Mouse (Mus musculus): ENCODE measurements around the gene Rcan1. TPM values are rescaled to one million over a fixed set of nuclear protein-coding genes. Genes with fewer than 3 reads are reported as not detected.

Gene Rcan1
- polyA plus RNA-seq, 2 experiments = 28.2 to 38.0 TPM

DNA sequence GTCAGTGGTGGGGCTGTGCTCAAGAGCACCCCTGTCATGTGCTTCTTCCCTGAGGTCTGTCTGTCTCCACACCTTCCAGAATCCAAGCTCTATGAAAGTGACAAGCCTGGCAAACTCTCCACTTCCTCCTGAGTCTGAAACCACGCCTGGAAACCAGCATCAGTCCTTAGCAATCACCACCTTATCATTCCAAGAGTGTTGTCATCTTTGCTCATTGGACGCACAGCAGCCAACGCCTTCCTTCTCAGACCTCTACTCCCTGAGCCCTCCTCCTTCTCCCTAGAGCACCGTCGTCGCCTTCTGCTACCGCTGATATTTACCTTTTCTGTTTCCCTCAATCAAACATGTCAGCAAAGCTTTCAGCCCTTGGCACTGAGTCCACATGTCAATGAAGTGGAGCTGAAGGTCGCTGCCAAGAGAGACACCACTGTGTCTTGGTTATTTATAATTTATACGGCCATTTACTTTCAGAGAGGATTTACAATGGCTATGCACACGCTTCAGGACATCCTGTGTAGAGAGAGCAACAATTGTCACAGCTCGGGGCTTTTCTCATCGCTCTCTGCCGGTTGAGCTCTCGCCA is 6.2 kb downstream of the Rcan1 start:
- ATAC-seq (ENCODE audit: low FRiP score, low read depth) = no peak
- Histone ChIP-seq H3K4me2 (replicated peaks; ENCODE audit: low read depth, low read length, severe bottlenecking) (peak overlapping the region; percentile 75), H3K9me3 (ENCODE audit: control insufficient read depth, low read length) (no peaks in the 10 kb centered on the region), H3K4me3 (replicated peaks; ENCODE audit: low read length) (peak overlapping the region; percentile 82), H3K36me3 (ENCODE audit: control insufficient read depth, insufficient read depth, low read length) (no peaks in the 10 kb centered on the region), H3K27me3 (ENCODE audit: control insufficient read depth, insufficient read depth, low read length) (no peaks in the 10 kb centered on the region), H3K4me1 (ENCODE audit: control insufficient read depth, insufficient read depth, low read length) (peaks cover 11% of the 10 kb centered on the region; the same call in 1 of the 2 replicates), H3K9ac (ENCODE audit: low read depth, low read length, severe bottlenecking) (no peak overlapping the region), H3K27ac (replicated peaks; ENCODE audit: low read depth, low read length) (no peak overlapping the region)
- no peak for TF ChIP-seq POLR2A (IDR thresholded peaks at IDR 0.05; ENCODE audit: borderline replicate concordance, extremely low read depth, insufficient read depth, insufficient read length)
- no peak for DNase-seq (ENCODE audit: low spot score)
- WGBS = 66% methylated on average over 14 of the region's 14 CpGs

- no peaks in the 10 kb centered on the region for H3K36me3 ChIP-seq (ENCODE audit: control insufficient read depth, insufficient read depth, low read length)
- peaks cover 11% of the 10 kb centered on the region; the same call in 1 of the 2 replicates for H3K4me1 ChIP-seq (ENCODE audit: control insufficient read depth, insufficient read depth, low read length)
- whole genome bisulfite sequencing = 58% methylated on average over 6 of the region's 6 CpGs
- no peak overlapping the region for H3K9ac ChIP-seq (ENCODE audit: low read depth, low read length, severe bottlenecking)
- no peak overlapping the region for H3K4me3 ChIP-seq (replicated peaks; ENCODE audit: low read length)
- H3K27ac ChIP-seq (replicated peaks; ENCODE audit: low read depth, low read length) = no peak overlapping the region
- DNase-seq (ENCODE audit: low spot score) (no peak), ATAC-seq (ENCODE audit: low FRiP score, low read depth) (no peak)
- no peaks in the 10 kb centered on the region for H3K9me3 ChIP-seq (ENCODE audit: control insufficient read depth, low read length)
- H3K27me3 ChIP-seq (ENCODE audit: control insufficient read depth, insufficient read depth, low read length) = no peaks in the 10 kb centered on the region
- TF ChIP-seq POLR2A (IDR thresholded peaks at IDR 0.05; ENCODE audit: borderline replicate concordance, extremely low read depth, insufficient read depth, insufficient read length) = no peak
- H3K4me2 ChIP-seq (replicated peaks; ENCODE audit: low read depth, low read length, severe bottlenecking) = no peak overlapping the region
Observed at GRCm38 (mm10) chr16:92461412-92461811, 9.3 kb downstream of the Rcan1 start.

- ATAC-seq (ENCODE audit: low FRiP score, low read depth) = peak; percentile 63; the same call in 1 of the 2 replicates
- Histone ChIP-seq H3K36me3 (ENCODE audit: control insufficient read depth, insufficient read depth, low read length) (no peaks in the 10 kb centered on the region), H3K9ac (ENCODE audit: low read depth, low read length, severe bottlenecking) (no peak overlapping the region), H3K27me3 (ENCODE audit: control insufficient read depth, insufficient read depth, low read length) (no peaks in the 10 kb centered on the region), H3K27ac (replicated peaks; ENCODE audit: low read depth, low read length) (no peak overlapping the region), H3K4me3 (replicated peaks; ENCODE audit: low read length) (no peak overlapping the region), H3K9me3 (ENCODE audit: control insufficient read depth, low read length) (no peaks in the 10 kb centered on the region), H3K4me1 (ENCODE audit: control insufficient read depth, insufficient read depth, low read length) (no peaks in the 10 kb centered on the region), H3K4me2 (replicated peaks; ENCODE audit: low read depth, low read length, severe bottlenecking) (no peak overlapping the region)
- TF ChIP-seq POLR2A (IDR thresholded peaks at IDR 0.05; ENCODE audit: borderline replicate concordance, extremely low read depth, insufficient read depth, insufficient read length) = no peak
- 31% methylated on average over 7 of the region's 7 CpGs for WGBS
- DNase-seq (ENCODE audit: low spot score) = peak; percentile 77
Observed at GRCm38 (mm10) chr16:92457594-92457993, 13.1 kb downstream of the Rcan1 start.

DNA sequence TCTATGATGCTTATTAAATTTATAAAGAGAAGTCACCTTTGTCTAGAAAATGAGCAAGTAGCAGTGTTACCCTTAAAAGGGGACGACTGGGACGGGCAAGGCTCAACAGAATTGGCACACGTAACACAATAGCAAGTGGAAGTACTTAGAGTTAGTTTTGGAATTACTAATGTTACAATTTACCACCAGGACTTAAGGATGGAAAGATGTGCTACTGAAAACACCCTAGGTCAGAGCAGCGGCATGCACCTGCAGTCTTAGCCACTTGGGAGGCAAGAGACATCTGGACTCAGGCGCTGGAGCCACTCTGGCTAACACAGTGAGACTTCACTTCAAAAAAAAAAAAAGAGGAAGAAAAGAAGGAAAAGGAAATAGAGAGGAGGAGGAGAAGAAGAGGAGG is 14.7 kb downstream of the Rcan1 start:
- H3K27ac ChIP-seq (replicated peaks; ENCODE audit: low read depth, low read length) = no peak overlapping the region
- WGBS = 79% methylated on average over 5 of the region's 5 CpGs
- TF ChIP-seq POLR2A (IDR thresholded peaks at IDR 0.05; ENCODE audit: borderline replicate concordance, extremely low read depth, insufficient read depth, insufficient read length) = no peak
- H3K9ac ChIP-seq (ENCODE audit: low read depth, low read length, severe bottlenecking) = no peak overlapping the region
- DNase-seq (ENCODE audit: low spot score) (no peak), ATAC-seq (ENCODE audit: low FRiP score, low read depth) (no peak)
- no peaks in the 10 kb centered on the region for H3K27me3 ChIP-seq (ENCODE audit: control insufficient read depth, insufficient read depth, low read length)
- H3K4me3 ChIP-seq (replicated peaks; ENCODE audit: low read length) = no peak overlapping the region
- no peaks in the 10 kb centered on the region for H3K36me3 ChIP-seq (ENCODE audit: control insufficient read depth, insufficient read depth, low read length)
- H3K4me2 ChIP-seq (replicated peaks; ENCODE audit: low read depth, low read length, severe bottlenecking) = no peak overlapping the region
- no peaks in the 10 kb centered on the region for H3K4me1 ChIP-seq (ENCODE audit: control insufficient read depth, insufficient read depth, low read length)
- no peaks in the 10 kb centered on the region for H3K9me3 ChIP-seq (ENCODE audit: control insufficient read depth, low read length)

- DNase-seq (ENCODE audit: low spot score) = no peak
- no peak for ATAC-seq (ENCODE audit: low FRiP score, low read depth)
- H3K36me3 ChIP-seq (ENCODE audit: control insufficient read depth, insufficient read depth, low read length) = no peaks in the 10 kb centered on the region
Observed at GRCm38 (mm10) chr16:92455488-92455887, 15.2 kb downstream of the Rcan1 start.

More at GRCm38 (mm10) chr16:92455488-92455887, 15.2 kb downstream of the Rcan1 start:
- 81% methylated on average over 8 of the region's 8 CpGs for WGBS
- Histone ChIP-seq H3K27ac (replicated peaks; ENCODE audit: low read depth, low read length) (no peak overlapping the region), H3K9ac (ENCODE audit: low read depth, low read length, severe bottlenecking) (no peak overlapping the region), H3K4me2 (replicated peaks; ENCODE audit: low read depth, low read length, severe bottlenecking) (no peak overlapping the region), H3K9me3 (ENCODE audit: control insufficient read depth, low read length) (no peaks in the 10 kb centered on the region), H3K4me3 (replicated peaks; ENCODE audit: low read length) (no peak overlapping the region), H3K4me1 (ENCODE audit: control insufficient read depth, insufficient read depth, low read length) (no peaks in the 10 kb centered on the region), H3K27me3 (ENCODE audit: control insufficient read depth, insufficient read depth, low read length) (no peaks in the 10 kb centered on the region)
- TF ChIP-seq POLR2A (IDR thresholded peaks at IDR 0.05; ENCODE audit: borderline replicate concordance, extremely low read depth, insufficient read depth, insufficient read length) = no peak
